Mouse (Mus musculus) heart, adult 11 months (tissue): ENCODE measurements at regions not wholly inside any gene's neighbourhood (a gene's known extent, or its start where the extent isn't known, plus 50 kb on each side); places are given as distances from the start of the nearest gene placed in this dataset.

Experiments
- DNase-seq: peaks from one replicate; pipeline ENCODE4 v3.0.0; 2022

- peak; percentile 80 for DNase-seq
Measured at GRCm38 (mm10) chr17:29430401-29430800, 60.2 kb upstream of the Pim1 start.

GRCm38 (mm10) chr17:29430806-29431205 is 59.7 kb upstream of the Pim1 start:
- DNase-seq: no peak

GRCm38 (mm10) chr17:29431553-29432297 is 58.8 kb upstream of the Pim1 start:
- peak; percentile 97 for DNase-seq

GRCm38 (mm10) chr17:29432666-29433065 is 57.9 kb upstream of the Pim1 start:
- DNase-seq: peak; percentile 66

- DNase-seq: peak; percentile 95
Measured at GRCm38 (mm10) chr17:29433370-29433769, 57.2 kb upstream of the Pim1 start.

GRCm38 (mm10) chr17:29434074-29434944 is 56.2 kb upstream of the Pim1 start:
- DNase-seq: no peak

GRCm38 (mm10) chr17:29435345-29436006 is 55.1 kb upstream of the Pim1 start:
- DNase-seq: peak; percentile 89

GRCm38 (mm10) chr17:29436484-29436870 is 54.1 kb upstream of the Pim1 start:
- peak; percentile 89 for DNase-seq

GRCm38 (mm10) chr17:29436871-29437534 is 53.5 kb upstream of the Pim1 start:
- peak; percentile 99 for DNase-seq

- DNase-seq: peak; percentile 89
Measured at GRCm38 (mm10) chr17:29437535-29438324, 52.8 kb upstream of the Pim1 start.

- DNase-seq: peak; percentile 98
Measured at GRCm38 (mm10) chr17:29438347-29439235, 52.0 kb upstream of the Pim1 start.

GRCm38 (mm10) chr17:29439992-29440391 is 50.6 kb upstream of the Pim1 start:
- DNase-seq: peak; percentile 89

- DNase-seq: no peak
Measured at GRCm38 (mm10) chr17:29440490-29440889, 50.1 kb upstream of the Pim1 start.
